Mouse (Mus musculus): Measurements from ENCODE around the gene Tcp10c.
"Not testable (repeated sequence)": the region's sequence is repeated elsewhere in the genome, so short reads cannot be mapped to it uniquely, and the experiment has no call there.

DNA sequence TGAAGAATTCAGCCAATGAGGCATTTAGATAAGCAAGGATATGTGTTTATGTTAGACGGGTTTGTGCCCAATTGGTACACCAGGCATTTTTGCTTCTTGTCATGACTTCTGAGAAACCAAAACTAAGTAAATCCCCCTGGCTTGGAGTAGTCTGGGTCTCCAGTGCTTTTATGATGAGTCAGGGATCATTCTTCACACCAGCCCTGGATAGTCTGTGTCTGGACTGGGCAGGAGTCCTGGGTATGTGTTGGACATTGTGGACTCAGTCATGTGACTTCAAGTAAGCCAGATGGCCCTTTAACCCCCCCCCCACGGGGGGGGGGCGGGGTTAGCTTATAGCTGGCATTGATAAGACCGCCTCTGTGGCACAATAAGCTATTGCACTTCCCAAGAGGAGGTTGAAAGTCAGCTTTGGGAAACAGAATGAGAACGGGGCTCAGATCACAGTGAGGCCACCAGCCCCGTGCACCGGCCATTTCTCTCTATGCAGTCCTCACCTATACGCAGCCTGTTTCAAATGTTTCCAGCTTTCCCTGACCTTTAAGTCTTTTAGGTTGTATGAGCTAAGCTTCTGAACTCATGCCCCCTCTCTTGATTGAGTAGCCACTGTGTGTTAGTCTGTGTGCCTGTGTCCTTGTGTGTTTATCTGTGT lies 69.1 kb downstream of the Tcp10c start:
- TF ChIP-seq CTCF, POLR2A (IDR thresholded peaks at IDR 0.05; ENCODE audit: extremely low read depth, insufficient read depth, low read length): not testable (repeated sequence)
